Mouse (Mus musculus): ENCODE measurements around the gene Slc17a2. TPM values are rescaled to one million over a fixed set of nuclear protein-coding genes. Genes with fewer than 3 reads are reported as not detected.
A peak's percentile ranks its signal among the peaks of the same experiment; 100 is the strongest.
"Not testable (repeated sequence)": the region's sequence is repeated elsewhere in the genome, so short reads cannot be mapped to it uniquely, and the experiment has no call there.

Gene Slc17a2
- polyA plus RNA-seq (2015; fragmentation: Nextera tagmentation; extraction: Ambion mirVana), result not detected in 2 replicates

DNA sequence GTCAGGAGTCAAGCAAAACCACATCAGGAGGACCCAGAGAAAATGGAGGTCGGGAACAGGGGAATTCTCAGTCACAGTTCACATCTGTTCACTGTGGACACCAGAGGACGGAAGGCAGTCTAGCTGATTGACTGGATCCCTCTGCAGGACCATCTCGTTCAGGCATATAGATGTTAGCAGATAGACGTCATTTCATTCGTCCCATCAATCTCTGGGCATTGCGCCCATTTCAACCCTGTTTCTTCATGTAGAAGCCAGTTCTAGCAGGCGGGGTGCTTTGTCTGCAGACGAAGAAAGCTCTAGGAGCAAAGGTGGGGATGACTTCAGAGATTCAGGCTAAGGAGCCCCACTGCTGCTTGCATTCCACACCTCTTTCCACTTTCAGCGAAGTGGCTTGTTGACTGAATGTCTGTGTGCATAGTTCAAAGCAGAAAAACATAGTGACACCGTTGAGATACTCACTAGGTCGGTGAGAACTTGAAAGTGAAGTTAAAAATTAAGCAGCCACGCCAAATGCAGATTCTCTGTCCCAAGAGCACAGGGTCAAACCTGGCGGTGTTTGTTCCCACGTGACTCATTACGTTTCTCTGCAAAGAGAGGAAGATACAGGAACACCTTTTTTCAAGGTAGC lies at the start of gene Slc17a2:
Gene Slc17a2 (plus strand): TSS at position 572 of the 631 bp plus-strand sequence.
- ATAC-seq (replicated peaks), result no peak
- H3K9me3 ChIP-seq, result no peaks in the 10 kb centered on the region
- no peaks in the 10 kb centered on the region for H3K36me3 ChIP-seq (replicated peaks)
- H3K4me1 ChIP-seq, result no peaks in the 10 kb centered on the region
- 90% methylated on average over 15 of the region's 15 CpGs for WGBS
- no peak within 1 kb of the TSS for H3K4me3 ChIP-seq
- no peaks in the 10 kb centered on the region for H3K27me3 ChIP-seq (replicated peaks)
- H3K4me2 ChIP-seq, result no peak within 1 kb of the TSS
- H3K9ac ChIP-seq, result no peak within 1 kb of the TSS
- no peak within 1 kb of the TSS for H3K27ac ChIP-seq

DNA sequence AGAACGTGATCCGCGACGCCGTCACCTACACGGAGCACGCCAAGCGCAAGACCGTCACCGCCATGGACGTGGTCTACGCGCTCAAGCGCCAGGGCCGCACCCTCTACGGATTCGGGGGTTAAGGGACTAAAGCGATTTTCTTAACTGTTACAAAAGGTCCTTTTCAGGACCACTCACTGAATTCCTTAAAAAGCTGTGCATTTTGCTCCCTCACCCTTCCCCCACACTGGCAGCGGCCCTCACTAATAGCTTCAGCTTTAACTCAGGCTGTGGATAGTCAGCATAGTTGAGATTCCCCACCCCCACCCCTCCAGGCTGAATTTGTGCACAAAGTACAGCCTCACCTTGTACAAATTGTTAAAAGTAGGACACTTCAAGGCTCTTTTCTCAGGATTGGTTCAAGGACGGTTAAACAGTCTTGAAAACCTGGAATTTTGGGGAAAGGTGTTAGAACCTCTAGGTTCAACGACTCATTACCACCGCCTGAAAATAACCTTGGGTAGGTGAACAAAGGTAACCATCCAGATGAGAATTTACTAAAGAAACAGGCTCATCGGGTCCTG lies 49.5 kb upstream of the Slc17a2 start:
- H3K4me1 ChIP-seq, result peaks cover 25% of the 10 kb centered on the region
- peak overlapping the region; percentile 38 for H3K4me3 ChIP-seq
- H3K27me3 ChIP-seq (replicated peaks), result no peaks in the 10 kb centered on the region
- peak; percentile 22 for ATAC-seq (replicated peaks)
- no peaks in the 10 kb centered on the region for H3K36me3 ChIP-seq (replicated peaks)
- peak overlapping the region; percentile 82 for H3K27ac ChIP-seq
- H3K9me3 ChIP-seq, result no peaks in the 10 kb centered on the region
- peak overlapping the region; percentile 40; the same call in 1 of the 2 replicates for H3K9ac ChIP-seq
- WGBS, result under 1% methylated on average over 20 of the region's 23 CpGs
- H3K4me2 ChIP-seq, result peak overlapping the region; percentile 63

DNA sequence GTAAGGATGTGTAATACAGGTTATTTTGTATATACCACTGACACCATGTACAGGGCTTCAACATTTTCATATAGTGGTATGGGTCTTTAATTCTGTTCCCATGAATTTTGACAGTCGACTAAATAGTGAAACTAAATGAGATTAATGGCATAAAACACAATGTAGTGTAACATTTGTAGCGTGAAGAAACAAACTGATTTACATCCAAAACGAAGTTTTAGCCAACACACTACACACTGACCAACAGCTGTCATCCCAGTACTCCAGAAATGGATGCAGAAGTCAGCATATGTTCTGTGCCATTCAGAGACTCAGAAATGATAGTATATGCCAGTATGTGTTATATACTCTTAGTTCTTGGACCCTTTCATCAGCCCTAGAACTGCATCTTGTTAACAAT lies 48.9 kb upstream of the Slc17a2 start:
- 49% methylated on average over 3 of the region's 3 CpGs for WGBS
- H3K36me3 ChIP-seq (replicated peaks), result no peaks in the 10 kb centered on the region

DNA sequence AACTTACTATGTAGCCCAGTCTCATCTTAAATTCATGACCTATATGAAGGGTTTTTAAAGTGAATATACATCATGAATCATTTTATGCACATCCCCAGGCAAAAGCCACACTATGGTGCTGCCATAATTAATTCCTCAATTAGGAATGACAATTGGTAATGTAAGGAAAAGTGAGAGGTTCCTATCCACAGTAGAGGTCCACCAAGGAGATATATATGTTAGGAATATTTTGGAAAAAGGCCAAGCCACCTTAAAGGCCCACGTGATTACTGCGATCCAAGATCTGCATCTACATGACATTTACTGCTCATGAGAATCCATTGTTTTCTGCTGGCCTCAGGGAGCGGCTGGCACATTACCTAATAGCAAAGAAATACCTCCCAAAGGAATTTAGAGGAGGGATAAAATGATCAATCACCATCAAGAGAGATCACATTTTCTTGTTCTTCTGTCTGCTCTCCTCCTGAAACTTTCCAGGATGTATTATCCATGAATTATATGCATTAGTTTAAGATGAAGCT lies 47.5 kb upstream of the Slc17a2 start:
- H3K36me3 ChIP-seq (replicated peaks), result no peaks in the 10 kb centered on the region
- H3K27ac ChIP-seq, result no peak overlapping the region
- H3K27me3 ChIP-seq (replicated peaks), result no peaks in the 10 kb centered on the region
- 87% methylated on average over 3 of the region's 3 CpGs for WGBS
- H3K4me2 ChIP-seq, result no peak overlapping the region
- no peaks in the 10 kb centered on the region for H3K9me3 ChIP-seq
- no peak for ATAC-seq (replicated peaks)
- no peak overlapping the region for H3K4me3 ChIP-seq
- peaks cover 38% of the 10 kb centered on the region for H3K4me1 ChIP-seq
- H3K9ac ChIP-seq, result no peak overlapping the region

More for the DNA sequence above, 48.9 kb upstream of the Slc17a2 start:
- ATAC-seq (replicated peaks), result no peak
- Histone ChIP-seq H3K9ac (no peak overlapping the region), H3K9me3 (no peaks in the 10 kb centered on the region), H3K4me3 (no peak overlapping the region), H3K27ac (no peak overlapping the region), H3K4me2 (no peak overlapping the region), H3K27me3 (replicated peaks) (no peaks in the 10 kb centered on the region), H3K4me1 (peaks cover 28% of the 10 kb centered on the region)

DNA sequence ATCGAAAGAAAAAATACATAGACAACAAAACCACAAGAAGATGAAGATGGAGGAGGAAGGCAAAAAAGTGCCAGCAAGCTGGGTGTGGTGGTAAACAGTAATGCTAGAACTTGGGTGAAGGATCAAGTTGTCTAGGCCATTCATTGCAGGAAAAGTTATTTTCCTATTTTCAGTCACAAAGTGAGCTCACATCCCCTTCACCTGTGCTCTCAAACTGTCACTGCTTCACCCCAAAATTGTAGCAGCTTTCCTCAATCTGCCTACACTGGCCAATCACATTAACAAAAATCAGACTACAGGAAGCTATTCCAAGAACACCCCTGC lies 46.9 kb upstream of the Slc17a2 start:
- H3K4me1 ChIP-seq, result peaks cover 40% of the 10 kb centered on the region
- H3K9ac ChIP-seq, result no peak overlapping the region
- no peak for ATAC-seq (replicated peaks)
- H3K9me3 ChIP-seq, result no peaks in the 10 kb centered on the region
- no peaks in the 10 kb centered on the region for H3K27me3 ChIP-seq (replicated peaks)
- H3K4me3 ChIP-seq, result peak overlapping the region; percentile 65; the same call in 1 of the 2 replicates
- no peaks in the 10 kb centered on the region for H3K36me3 ChIP-seq (replicated peaks)
- WGBS, result 85% methylated on average over 1 of the region's 1 CpGs
- H3K4me2 ChIP-seq, result peak overlapping the region; percentile 94
- H3K27ac ChIP-seq, result peak overlapping the region; percentile 87; the same call in 1 of the 2 replicates

DNA sequence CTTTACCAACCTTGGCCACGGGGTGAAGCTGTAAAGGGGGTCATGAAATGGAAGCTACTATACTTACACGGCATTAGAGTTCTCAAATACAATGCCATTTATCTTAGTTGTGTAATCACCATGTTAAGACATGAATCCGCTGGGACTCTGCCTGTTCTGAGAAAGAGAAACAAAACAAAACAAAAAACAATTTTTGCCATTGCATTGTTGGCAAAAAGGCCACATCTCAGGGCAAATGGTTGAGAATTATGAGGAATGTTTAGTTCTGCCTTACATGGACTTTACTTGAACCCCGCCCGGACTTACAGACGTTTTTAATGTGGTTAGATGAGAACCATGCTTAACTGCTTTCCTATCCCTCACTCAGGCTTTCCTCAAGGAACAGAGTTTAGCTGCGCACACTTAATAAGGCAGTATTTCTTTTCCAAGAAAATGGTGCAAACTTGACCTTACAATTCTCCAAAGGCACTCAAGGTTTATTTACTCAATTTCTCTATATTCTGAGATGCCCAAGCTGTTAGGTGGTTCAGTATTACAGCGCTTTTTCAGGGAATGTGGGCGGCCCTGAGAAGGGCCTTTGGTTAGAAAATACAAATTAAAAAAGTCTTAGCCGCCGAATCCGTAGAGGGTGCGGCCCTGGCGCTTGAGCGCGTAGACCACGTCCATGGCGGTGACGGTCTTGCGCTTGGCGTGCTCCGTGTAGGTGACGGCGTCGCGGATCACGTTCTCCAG lies 46.4 kb upstream of the Slc17a2 start:
- H3K27me3 ChIP-seq (replicated peaks), result no peaks in the 10 kb centered on the region
- H3K9me3 ChIP-seq, result no peaks in the 10 kb centered on the region
- H3K4me3 ChIP-seq, result peak overlapping the region; percentile 65
- H3K9ac ChIP-seq, result peak overlapping the region; percentile 44
- ATAC-seq (replicated peaks), result peak; percentile 51
- H3K27ac ChIP-seq, result peak overlapping the region; percentile 87
- no peaks in the 10 kb centered on the region for H3K36me3 ChIP-seq (replicated peaks)
- H3K4me2 ChIP-seq, result peak overlapping the region; percentile 94
- peaks cover 40% of the 10 kb centered on the region for H3K4me1 ChIP-seq
- 2% methylated on average over 23 of the region's 27 CpGs for WGBS

DNA sequence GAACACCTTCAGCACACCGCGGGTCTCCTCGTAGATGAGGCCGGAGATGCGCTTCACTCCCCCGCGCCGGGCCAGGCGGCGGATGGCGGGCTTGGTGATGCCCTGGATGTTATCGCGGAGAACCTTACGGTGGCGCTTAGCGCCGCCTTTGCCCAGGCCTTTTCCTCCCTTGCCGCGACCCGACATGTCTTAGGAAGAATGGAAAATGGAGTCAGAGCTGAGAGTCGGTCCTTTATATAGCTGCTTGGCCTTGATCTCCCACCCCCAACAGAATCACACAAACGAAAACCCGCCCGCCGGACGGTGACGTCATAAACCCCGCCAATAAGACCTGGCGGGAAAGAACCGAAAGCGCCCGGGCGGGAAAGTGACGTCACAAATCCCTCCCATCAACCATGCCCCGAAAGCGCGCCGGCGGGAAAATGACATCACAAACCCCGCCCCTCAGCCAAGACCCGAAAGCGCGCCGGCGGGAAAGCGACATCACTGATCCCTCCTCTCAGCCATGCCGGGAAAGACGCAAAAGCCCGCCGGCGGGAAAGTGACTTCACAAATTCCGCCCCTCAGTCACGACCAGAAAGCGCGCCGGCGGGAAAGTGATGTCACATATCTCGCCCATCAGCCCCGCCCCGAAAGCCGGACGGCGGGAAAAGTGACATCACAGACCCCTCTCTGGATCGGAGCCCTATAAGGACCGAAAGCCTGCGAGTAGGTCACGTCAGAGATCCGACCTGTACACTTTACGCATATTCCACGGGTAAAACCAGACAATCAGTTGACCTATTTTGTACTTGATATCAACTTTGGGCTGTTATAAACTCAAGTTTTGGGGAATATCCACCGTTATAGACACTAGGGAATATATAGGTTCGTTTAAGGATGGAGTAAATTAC lies 45.6 kb upstream of the Slc17a2 start, which contains the start of gene Hist1h4a:
Gene Hist1h4a (minus strand): TSS at position 259 of the 893 bp plus-strand sequence.
- no peaks in the 10 kb centered on the region for H3K9me3 ChIP-seq
- WGBS, result under 1% methylated on average over 67 of the region's 72 CpGs
- H3K36me3 ChIP-seq (replicated peaks), result no peaks in the 10 kb centered on the region
- peaks cover 39% of the 10 kb centered on the region for H3K4me1 ChIP-seq
- H3K9ac ChIP-seq, result peak within 1 kb of the TSS; percentile 44
- H3K4me2 ChIP-seq, result peak within 1 kb of the TSS; percentile 94
- ATAC-seq (replicated peaks), result peak; percentile 81
- peak within 1 kb of the TSS; percentile 87 for H3K27ac ChIP-seq
- peak within 1 kb of the TSS; percentile 65 for H3K4me3 ChIP-seq
- no peaks in the 10 kb centered on the region for H3K27me3 ChIP-seq (replicated peaks)

DNA sequence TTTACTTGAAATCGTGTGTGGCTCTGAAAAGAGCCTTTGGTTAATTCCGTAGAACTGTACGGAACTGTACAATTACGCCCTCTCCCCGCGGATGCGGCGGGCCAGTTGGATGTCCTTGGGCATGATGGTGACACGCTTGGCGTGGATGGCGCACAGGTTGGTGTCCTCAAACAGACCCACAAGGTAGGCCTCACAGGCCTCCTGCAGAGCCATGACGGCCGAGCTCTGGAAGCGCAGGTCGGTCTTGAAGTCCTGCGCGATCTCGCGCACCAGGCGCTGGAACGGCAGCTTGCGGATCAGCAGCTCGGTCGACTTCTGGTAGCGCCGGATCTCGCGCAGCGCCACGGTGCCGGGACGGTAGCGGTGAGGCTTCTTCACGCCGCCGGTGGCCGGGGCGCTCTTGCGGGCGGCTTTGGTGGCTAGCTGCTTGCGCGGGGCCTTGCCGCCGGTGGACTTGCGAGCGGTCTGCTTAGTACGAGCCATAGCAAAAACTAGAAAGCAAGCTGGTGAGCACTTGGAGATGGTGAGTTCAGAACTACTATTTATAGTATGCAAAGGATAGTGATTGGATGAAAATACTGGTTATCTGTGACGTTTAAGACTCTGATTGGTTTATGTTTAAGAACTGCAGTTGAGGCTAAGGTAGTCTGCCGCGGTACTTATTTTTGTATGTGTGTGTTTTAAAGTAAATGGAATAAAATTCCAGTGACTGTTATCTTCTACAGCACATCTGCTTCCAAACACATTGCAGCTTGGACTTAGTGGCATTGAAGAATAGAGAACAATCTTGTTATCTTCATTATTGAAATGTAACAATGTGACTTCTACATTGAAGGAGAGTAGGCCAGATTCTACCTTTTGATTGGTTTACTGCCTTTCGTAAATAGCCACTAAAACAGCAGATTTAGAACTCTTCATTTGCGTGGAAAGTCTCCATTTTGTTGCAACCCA lies 44.6 kb upstream of the Slc17a2 start, which contains the start of gene Hist1h3a:
Gene Hist1h3a (minus strand): TSS at position 516 of the 951 bp plus-strand sequence.
- peak within 1 kb of the TSS; percentile 65 for H3K4me3 ChIP-seq
- not testable (repeated sequence) for H3K9me3 ChIP-seq; H3K36me3 ChIP-seq (replicated peaks); H3K27me3 ChIP-seq (replicated peaks)
- WGBS, result under 1% methylated on average over 29 of the region's 52 CpGs
- peak; percentile 65 for ATAC-seq (replicated peaks)
- H3K27ac ChIP-seq, result peak within 1 kb of the TSS; percentile 87
- peak within 1 kb of the TSS; percentile 29; the same call in 1 of the 2 replicates for H3K9ac ChIP-seq
- H3K4me2 ChIP-seq, result peak within 1 kb of the TSS; percentile 94
- peaks cover 38% of the 10 kb centered on the region for H3K4me1 ChIP-seq

DNA sequence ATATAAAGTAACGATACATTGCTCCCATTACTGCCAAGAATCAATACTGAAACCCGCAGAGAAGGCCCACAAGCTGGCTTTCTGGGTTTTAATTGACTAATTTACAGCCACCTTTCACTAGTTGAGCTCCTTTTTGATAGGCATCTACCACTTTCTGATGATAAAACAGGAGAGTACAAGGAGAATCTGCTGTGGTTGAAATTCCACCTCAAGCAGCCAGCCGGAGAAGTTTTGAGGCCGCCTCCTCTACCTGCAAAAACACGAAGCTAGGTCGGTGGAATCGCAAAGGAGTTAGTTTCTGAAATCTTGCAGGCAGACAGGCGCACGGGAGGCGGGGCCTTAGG lies 43.6 kb upstream of the Slc17a2 start:
- H3K36me3 ChIP-seq (replicated peaks), result no peaks in the 10 kb centered on the region
- peak overlapping the region; percentile 87 for H3K27ac ChIP-seq
- under 1% methylated on average over 10 of the region's 10 CpGs for WGBS
- H3K27me3 ChIP-seq (replicated peaks), result no peaks in the 10 kb centered on the region
- peak overlapping the region; percentile 67; the same call in 1 of the 2 replicates for H3K9ac ChIP-seq
- H3K4me2 ChIP-seq, result peak overlapping the region; percentile 94
- ATAC-seq (replicated peaks), result no peak
- H3K9me3 ChIP-seq, result no peaks in the 10 kb centered on the region
- H3K4me1 ChIP-seq, result peaks cover 33% of the 10 kb centered on the region
- H3K4me3 ChIP-seq, result peak overlapping the region; percentile 65

DNA sequence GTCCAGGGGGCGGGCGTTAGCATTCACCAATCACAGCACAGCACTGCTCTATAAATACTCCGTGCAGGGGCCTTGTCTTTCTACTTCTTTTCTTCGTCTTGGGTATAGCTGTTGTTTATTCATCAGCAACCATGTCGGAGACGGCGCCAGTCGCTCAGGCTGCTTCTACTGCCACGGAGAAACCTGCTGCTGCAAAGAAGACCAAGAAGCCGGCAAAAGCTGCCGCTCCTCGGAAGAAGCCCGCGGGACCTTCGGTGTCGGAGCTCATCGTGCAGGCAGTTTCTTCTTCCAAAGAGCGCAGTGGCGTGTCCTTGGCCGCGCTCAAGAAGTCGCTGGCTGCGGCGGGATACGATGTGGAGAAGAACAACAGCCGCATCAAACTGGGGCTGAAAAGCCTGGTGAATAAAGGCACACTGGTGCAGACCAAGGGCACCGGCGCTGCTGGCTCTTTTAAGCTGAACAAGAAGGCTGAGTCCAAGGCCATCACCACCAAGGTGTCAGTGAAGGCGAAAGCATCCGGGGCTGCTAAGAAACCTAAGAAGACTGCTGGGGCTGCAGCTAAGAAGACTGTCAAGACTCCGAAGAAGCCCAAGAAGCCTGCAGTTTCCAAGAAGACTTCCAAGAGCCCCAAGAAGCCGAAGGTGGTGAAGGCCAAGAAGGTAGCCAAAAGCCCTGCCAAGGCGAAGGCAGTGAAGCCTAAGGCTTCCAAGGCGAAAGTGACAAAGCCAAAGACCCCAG lies 43.0 kb upstream of the Slc17a2 start, which contains the start of gene Hist1h1a:
Gene Hist1h1a (plus strand): TSS at position 81 of the 738 bp plus-strand sequence.
- peaks cover 33% of the 10 kb centered on the region for H3K4me1 ChIP-seq
- H3K9me3 ChIP-seq, result no peaks in the 10 kb centered on the region
- no peaks in the 10 kb centered on the region for H3K27me3 ChIP-seq (replicated peaks)
- ATAC-seq (replicated peaks), result peak; percentile 77
- H3K4me3 ChIP-seq, result peak within 1 kb of the TSS; percentile 65
- peak within 1 kb of the TSS; percentile 87 for H3K27ac ChIP-seq
- H3K9ac ChIP-seq, result peak within 1 kb of the TSS; percentile 67
- H3K4me2 ChIP-seq, result peak within 1 kb of the TSS; percentile 94
- H3K36me3 ChIP-seq (replicated peaks), result no peaks in the 10 kb centered on the region
- 3% methylated on average over 34 of the region's 34 CpGs for WGBS
